Mouse (Mus musculus) cerebellum, postnatal 10 days (tissue): ENCODE data around the gene Pdgfa.

ENCODE experiments used
- DNase-seq, 2 experiments: peaks; one replicate each; pipeline ENCODE4 v3.0.0; 2021; ENCODE audit warnings: mixed read lengths in 2 of 2

Pdgfa gene

GRCm38 (mm10) chr5:138997171-138997788 is at the start of gene Pdgfa:
Gene Pdgfa, minus strand, starts transcription at chr5:138997370.
- peak; percentile 58 to 68 for DNase-seq

DNA sequence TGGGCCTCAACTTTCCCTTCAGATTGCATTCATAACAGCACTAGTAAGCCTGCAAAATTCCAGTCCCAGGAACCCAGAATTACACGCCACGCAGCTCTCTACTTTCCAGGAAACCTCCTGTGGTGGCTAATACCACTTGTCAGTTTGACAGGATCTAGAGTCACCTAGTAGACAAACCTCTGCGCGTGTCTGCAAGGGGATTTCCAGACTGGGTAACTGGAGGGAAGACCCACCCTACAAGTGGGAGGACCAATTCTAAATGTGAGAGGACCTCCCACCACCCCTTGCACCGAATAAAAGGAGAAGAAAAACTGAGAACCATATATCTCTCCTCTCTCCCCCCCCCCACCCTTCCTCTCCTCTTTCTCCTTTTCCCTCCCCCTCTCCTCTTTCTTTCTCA is 49.5 kb upstream of the Pdgfa start:
- DNase-seq: no peak

GRCm38 (mm10) chr5:139043546-139043945 is 46.4 kb upstream of the Pdgfa start:
- no peak for DNase-seq

- DNase-seq: no peak
Measured at GRCm38 (mm10) chr5:139042299-139042698, 45.1 kb upstream of the Pdgfa start.

DNA sequence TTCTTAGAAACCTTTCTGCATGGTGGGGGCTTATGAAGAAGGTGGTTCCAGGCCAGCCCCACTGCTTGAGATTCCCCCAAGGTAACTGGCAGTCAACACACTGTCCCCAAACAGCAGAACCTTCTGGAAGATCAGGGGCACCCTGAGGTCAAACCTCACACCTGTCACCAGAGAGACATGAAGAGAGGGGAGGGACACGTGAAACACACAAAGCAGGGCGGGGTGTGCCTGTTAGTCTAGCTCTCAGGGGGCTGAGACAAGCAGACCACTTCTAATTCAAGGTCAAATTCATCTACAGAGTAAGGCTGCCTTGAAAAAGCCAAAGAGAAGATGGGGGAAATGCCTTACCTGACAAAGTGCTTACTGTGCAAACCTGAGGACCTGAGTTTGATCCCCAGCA is 38.0 kb upstream of the Pdgfa start:
- no peak for DNase-seq

DNA sequence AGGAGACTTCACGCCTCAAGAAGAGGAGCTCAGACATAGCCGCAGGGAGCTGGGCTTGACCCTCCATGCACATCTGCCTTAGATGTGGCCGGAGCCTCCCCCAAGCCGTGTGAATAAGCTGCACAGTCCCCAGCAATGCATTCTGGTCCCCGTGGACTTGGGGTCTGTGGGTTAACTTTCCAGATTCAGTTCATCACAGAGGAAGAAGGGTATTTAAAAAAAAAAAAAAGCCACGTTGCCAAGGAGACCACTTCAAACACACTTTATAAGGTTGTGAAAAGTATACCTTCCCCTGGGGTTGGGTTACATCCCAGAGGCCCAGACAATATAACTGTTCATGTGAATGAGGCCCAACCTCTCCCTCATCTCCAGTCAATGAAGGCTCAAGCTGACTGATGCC is 37.6 kb upstream of the Pdgfa start:
- no peak for DNase-seq

- peak; percentile 36 to 45 for DNase-seq
Measured at GRCm38 (mm10) chr5:139033406-139034317, 36.5 kb upstream of the Pdgfa start.

GRCm38 (mm10) chr5:139027603-139028002 is 30.4 kb upstream of the Pdgfa start:
- DNase-seq: peak; percentile 60 to 71

- peak; percentile 49 to 56 for DNase-seq
Measured at GRCm38 (mm10) chr5:139024351-139025105, 27.4 kb upstream of the Pdgfa start.

- no peak for DNase-seq
Measured at GRCm38 (mm10) chr5:139020595-139020994, 23.4 kb upstream of the Pdgfa start.

GRCm38 (mm10) chr5:139017371-139018124 is 20.4 kb upstream of the Pdgfa start:
- DNase-seq: peak; percentile 45 to 54

- DNase-seq: peak; percentile 57 to 61
Measured at GRCm38 (mm10) chr5:139015097-139015496, 17.9 kb upstream of the Pdgfa start.

DNA sequence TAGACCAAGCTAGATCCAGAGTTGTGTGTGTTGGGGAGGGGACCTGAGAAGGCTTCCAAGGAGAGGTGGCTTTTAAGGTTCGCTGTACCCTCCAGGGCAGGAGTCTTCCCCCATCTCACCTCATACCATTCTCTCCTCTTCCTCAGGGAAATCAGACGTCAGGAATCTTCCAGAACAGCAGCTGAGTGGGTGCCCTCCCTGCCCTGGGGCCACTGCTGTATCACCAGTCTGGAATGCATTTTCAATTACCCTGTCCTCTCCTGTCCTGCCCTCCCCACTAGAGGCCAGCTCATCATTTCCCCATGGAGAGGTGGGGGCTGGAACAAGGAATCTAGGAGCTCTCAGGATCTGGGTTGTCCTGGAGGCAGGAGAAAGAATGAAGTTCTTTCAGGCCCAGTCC is 13.5 kb upstream of the Pdgfa start:
- no peak for DNase-seq

DNA sequence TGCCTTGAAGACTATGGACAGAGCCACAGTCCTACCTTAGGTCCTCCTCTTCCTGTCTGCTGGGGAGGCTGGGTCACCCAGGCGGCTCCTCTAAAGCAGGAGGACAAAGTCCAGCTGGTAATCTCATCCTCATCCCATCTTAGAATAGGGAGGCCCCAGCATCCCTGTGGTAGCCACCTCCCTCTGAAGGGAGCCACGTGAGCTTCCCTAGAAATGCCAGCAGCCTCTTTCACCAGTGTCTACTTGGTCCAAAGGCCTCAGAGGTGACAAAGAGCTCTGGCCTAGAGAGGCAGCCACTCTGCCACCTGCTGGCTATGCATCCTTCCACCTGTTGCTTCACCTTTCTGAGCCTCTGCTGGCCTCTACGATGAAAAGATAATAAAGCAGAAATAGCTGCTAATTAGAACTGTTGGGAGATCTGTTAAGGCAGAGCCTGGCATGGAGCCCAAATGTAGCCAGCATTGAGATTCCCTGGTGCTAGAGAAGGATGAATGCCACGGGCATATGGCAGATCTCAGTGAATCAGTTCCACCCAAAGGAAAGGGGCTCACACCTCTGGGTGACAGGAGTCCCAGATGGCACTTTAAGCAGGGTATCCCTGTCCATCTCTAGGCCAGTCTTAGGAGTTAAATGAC is 10.1 kb upstream of the Pdgfa start:
- DNase-seq: peak; percentile 49 to 62

DNA sequence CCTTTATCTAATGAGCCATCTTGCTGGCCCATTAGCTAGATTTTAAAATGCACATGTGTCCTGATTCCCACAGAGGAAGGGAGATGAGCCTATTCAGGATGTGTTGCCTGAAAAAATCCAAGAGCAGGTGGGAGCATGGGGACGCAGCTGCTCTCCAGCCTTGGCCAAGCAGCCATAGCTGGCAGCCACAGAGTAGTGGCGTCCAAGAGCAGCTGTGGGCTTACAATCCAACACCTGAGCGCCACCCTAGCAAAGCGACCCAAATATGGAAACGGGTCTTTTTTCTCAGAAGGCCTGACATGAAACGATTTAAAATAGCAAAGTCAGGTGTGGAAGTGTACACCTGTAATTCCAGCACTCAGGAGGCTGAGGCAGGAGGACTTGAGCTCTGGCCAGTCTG is 7.4 kb upstream of the Pdgfa start:
- peak; percentile 52 to 54 for DNase-seq

- no peak for DNase-seq
Measured at GRCm38 (mm10) chr5:138999716-139000115, 2.5 kb upstream of the Pdgfa start.

DNA sequence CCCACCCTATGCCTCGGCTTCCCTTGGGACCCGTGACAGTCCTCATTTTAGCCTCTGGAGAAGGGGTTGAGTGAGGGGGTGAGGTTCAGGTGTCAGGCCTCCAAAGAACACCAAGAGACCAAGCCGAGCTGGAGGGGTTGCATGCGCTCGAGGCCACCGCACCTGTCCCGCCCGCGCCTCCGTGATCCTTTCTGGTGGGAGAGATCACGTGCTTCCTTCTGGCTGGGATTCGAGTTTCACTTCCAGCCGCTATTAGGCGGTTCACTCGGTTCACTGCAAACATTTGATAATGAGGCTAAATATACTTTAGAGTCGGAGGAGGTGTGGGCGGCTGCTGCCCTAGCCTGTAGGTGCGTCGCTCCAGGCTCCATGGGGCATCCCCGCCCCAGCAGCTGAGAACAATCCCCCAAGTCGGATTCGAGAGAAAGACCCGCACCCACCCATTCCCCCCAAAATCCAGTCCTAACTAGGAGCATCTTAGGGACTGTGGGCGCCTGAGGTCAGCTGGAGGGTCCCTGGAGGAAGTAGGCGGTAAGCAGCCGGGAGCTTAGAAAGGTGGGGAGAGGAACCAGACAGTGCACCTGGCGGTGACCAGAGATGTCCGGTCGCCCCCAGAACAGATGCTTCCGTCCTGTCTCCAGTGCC is 888 bp upstream of the Pdgfa start:
- DNase-seq: peak; percentile 26 to 29

GRCm38 (mm10) chr5:138996322-138997073 is 672 bp downstream of the Pdgfa start:
- DNase-seq: peak; percentile 61 to 62

DNA sequence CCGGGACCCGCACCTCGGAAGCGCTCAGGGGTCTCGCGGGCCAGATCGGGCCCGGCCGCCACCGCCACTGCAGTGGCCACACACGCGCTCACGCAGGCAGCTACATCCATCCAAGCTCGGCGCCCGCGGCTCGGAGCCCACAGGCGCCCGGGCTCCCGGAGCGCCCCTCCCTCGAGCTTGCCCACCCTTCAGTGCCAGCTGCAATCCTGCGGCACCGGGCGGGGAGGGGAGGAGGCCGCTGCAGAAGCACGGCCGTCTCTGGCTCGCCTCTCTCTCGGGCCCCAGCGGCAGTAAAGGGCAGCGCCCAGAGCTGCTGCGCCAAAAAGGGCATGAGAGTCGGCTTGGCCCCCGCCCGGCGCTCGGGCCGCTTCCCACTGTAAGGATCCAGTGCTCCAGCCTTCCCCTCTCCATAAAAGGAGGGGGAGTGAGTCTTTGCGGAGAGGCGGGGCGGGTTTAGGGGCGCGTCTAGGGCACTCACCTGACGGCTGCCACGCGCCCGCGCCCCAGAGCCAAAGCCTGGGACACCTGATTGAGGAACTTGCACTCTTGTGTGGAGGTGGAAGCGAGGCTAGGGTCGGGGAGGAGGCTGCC is 1.4 kb downstream of the Pdgfa start:
- peak; percentile 74 to 76 for DNase-seq
